Mouse (Mus musculus) erythroblast, embryonic 14.5 days (primary cell): ENCODE measurements around the gene Icam5.

Source experiments
- GATA1 ChIP-seq: IDR thresholded peaks from 2 replicates; pipeline ENCODE4 v1.6.1; 2012; ENCODE audit warnings: low read length, inconsistent platforms, mixed read lengths
- TAL1 ChIP-seq: IDR thresholded peaks from 3 replicates; pipeline ENCODE4 v1.6.1; 2012; ENCODE audit warnings: low read length, inconsistent platforms, mixed read lengths

- TF ChIP-seq GATA1 = no peak
- TF ChIP-seq TAL1 = no peak
Measured at GRCm38 (mm10) chr9:21001651-21002200, 30.1 kb upstream of the Icam5 start.
